Mouse (Mus musculus): Measurements from ENCODE around the gene Ltb. TPM values are rescaled to one million over a fixed set of nuclear protein-coding genes. Genes with fewer than 3 reads are reported as not detected.

The Ltb gene
- polyA plus RNA-seq (2015; fragmentation: Illumina TruSeq; extraction: RNeasy Lipid Tissue Mini Kit (QIAGEN cat#74804); ENCODE audit: insufficient read depth, low replicate concordance) = 99.6 TPM

DNA sequence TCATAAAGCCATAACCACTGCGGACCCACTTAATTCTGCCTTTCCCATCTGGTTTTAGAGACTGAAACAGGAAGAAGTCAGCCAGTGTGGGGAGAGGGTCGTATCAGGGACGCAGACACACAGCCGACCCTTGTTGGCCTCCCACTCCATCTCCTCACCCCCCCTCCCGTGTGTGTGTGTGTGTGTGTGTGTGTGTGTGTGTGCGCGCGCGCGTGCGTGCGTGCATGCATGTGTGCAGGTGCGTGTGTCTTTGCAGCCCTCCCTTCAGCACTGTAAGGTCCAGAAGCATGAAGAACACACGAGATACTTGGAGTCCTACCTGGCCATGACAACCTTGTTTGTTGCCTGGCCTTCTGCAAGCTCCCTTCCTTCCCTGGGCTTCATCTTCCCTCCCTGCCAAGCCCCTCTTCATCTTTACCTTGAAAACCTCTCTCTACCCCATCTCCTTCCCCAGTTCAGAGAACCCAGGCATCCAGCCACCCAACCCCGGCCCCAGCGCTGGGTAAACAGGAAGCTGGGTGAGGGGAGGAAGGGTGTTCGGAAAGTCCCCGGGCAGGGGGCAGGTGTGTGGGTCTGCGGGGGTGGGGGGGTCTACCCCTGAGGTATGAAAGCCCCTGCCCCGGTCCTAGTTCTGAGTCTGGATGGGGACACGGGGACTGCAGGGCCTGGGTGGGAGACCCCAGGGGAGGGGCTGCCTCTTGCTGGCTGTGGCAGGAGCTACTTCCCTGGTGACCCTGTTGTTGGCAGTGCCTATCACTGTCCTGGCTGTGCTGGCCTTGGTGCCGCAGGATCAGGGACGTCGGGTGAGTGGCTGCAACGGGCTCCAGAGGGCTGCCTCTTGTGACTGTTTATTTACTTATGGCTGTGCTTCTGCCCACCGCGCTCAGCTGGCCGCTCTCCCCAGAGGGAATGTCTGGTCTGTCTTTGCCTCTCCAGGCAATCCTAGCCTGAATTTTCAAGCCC lies at the start of gene Ltb:
Gene Ltb, plus strand, starts transcription at position 559 of the 963 bp plus-strand sequence.

DNA sequence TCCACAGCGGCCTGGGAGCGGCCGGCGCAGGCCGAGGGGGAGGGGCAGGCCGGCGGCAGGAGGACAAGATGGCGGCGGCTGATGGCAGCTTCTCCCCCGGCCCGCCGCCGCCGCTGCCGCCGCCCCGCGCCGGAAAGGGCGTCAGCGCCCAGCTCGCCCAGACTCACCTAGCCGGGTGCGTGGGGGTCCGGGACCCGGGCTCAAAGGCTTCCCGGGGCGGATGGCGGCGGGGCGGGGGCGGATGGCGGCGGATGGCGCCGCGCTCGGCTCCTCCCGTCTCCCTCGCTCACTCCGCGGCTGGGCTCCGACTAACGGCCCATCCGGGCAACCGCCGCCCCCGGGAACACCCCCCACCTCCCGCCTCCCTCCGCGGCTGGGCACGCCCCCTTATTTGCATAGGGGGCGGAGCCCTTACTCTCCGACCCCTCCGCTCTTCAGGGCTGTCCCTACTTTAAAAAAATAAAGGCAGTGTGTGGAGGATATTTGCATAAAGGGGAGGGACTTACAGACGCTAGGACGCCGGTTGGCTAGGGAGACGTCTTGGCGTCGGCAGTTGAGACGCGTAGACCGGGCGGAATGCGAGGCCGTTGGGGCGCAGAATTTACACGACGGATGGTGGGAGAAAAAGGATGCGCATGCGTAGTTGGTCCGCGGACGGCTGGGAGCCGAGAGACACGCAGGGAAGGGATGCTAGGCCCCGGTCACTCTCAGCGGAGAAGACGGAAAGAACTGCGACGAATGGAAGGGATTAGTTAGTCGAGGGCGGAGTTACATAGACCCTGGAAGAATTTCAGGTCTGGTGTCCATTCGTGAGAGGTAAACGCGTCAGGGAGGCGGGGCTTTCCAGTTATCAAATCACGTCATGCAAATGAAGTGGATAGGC lies 29.4 kb upstream of the Ltb start, which contains the start of gene Prrc2a:
Gene Prrc2a, minus strand, starts transcription at position 330 of the 883 bp plus-strand sequence.

DNA sequence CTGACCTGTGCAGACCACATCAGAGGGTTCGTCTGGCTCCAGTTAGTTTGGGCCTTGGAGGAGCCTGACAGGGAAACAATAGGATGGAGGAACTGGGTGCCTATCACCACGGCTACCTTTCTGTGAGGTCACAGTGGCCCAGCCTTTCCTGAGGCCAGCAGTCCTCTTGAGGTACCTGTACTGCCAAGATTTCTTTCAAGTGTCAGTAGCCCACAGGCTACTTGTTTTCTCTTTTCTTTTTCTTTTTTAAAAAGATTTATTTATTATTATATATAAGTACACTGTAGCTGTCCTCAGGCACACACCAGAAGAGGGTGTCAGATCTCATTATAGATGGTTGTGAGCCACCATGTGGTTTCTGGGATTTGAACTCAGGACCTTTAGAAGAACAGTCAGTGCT lies 18.3 kb upstream of the Ltb start, which contains the start of gene Aif1:
Gene Aif1, minus strand, starts transcription at position 101 of the 400 bp plus-strand sequence.

DNA sequence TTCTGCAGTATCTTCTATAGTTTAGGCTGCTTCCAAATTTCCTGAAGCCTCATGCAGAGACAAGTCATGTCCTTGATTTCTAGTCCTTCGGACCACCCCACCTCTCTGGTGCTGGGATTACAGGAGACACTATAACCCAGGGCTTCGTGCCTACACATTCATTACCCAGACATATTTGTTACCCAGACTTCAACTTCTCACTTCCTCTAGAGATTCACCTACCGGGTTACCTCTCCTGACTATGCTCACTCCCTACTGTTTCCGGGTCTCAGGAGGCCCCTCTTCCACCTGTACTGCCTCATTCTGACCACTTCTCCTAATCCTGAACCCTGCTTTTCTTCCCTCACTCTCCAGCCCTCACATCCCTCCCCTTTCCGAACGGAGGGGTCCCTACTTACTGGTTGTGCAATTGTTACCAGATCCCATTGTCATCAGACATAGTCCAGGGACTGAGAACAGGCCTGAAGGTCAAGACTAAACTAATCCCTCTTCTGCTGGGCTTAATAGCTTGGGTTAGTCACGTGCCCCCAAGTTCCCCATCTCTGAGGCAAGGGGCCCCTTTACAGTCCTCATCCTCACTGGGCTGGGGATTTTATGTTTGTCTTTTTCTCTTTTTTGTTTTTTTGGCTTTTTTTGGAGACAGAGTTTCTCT lies 6.2 kb upstream of the Ltb start, which contains the start of gene Lst1:
Gene Lst1, minus strand, starts transcription at position 481 of the 652 bp plus-strand sequence.

DNA sequence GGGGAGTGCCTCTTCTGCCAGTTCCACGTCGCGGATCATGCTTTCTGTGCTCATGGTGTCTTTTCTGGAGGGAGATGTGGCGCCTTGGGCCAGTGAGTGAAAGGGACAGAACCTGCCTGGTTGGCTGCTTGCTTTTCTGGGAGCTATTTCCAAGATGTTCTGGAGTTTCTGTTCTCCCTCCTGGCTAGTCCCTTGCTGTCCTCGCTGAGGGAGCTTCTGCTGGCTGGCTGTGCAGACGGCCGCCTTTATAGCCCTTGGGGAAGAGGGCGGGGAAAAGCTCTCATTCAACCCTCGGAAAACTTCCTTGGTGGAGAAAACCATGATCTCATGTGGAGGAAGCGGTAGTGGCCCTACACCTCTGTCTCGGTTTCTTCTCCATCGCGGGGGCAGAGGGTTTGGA lies 7.5 kb downstream of the Ltb start, which contains the start of gene Tnf:
Gene Tnf, minus strand, starts transcription at position 221 of the 400 bp plus-strand sequence.

DNA sequence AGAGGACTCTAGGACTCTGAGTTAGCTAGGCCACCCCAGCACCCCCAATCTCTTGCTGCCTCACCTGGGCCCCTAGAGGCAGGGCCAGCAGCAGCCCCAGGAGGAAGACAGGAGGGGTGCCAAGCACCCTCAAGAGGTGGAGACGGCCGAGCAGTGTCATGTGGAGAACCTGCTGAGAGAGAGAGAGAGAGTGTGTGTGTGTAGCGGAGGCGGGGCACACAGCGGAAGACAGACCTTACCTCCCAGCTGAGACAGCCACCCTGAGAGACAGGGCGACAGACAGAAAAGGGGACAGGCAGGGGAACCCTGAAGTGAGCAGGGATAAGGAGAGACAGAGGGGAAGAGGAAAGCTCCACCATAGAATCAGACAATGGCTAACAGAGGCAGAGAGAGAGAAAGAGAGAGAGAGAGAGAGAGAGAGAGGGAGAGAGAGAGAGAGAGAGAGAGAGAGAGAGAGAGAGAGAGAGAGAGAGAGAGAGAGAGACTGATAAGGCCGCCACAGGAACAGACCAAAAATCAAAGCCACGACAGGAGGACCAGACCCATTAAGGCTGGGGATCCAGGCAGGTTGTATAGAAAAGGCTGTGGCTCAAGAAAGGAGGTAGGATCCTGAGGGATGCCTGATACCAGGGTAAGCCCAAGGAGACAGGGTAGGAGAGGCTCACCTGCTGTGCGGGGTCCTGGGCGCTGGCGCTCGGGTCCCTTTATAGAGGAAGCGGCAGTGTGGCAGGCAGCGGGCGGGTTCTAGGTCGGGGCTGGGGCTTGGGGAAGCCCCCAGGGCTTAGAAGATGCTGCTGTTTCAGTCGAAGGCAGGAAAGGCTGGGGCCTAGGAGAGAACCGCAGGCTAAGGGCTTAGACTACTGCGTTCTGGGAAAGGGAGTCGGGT lies 10.5 kb downstream of the Ltb start, which contains the start of gene Lta:
Gene Lta, minus strand, starts transcription at position 858 of the 886 bp plus-strand sequence.

DNA sequence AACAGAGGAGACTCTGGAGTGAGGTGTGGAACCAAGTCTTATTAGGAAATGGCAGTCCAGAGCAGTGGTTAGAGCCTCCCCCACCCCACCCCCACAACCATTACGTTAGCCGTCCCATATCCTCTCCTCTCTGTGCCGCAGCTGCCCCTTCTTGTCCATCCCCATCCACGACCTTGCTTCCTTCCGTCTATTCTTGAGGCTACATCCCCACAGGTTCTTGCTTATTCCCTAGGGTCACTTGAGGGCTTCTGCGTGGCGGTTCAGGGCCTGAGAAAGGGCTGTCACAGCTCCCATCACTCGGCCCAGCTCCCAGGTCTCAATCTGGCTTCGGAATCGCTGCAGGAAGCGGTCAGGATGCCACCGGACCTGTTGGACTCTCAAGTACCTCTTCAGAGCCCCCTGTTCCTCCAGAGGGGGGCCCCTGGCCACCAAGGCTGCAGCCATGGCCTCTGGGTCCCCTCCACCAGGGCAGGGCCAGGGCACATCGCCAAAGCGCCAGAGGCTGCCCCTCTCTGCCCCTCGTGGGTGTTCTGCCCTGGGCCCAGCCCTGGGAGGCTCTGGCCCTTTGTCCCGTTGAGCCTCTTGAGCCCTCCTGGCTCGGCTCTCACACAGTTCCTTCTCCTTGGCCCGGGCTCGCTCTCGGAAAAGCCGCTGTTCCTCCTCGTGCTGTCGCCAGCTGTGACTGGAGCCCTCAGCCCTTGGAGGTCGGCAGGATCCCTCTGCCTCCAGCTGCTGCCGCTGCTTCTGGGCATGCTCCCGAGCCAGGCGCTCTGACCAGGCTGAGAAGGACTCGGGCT lies 26.1 kb downstream of the Ltb start, which contains the start of gene Gm16181:
Gene Gm16181, plus strand, starts transcription at position 679 of the 797 bp plus-strand sequence.

DNA sequence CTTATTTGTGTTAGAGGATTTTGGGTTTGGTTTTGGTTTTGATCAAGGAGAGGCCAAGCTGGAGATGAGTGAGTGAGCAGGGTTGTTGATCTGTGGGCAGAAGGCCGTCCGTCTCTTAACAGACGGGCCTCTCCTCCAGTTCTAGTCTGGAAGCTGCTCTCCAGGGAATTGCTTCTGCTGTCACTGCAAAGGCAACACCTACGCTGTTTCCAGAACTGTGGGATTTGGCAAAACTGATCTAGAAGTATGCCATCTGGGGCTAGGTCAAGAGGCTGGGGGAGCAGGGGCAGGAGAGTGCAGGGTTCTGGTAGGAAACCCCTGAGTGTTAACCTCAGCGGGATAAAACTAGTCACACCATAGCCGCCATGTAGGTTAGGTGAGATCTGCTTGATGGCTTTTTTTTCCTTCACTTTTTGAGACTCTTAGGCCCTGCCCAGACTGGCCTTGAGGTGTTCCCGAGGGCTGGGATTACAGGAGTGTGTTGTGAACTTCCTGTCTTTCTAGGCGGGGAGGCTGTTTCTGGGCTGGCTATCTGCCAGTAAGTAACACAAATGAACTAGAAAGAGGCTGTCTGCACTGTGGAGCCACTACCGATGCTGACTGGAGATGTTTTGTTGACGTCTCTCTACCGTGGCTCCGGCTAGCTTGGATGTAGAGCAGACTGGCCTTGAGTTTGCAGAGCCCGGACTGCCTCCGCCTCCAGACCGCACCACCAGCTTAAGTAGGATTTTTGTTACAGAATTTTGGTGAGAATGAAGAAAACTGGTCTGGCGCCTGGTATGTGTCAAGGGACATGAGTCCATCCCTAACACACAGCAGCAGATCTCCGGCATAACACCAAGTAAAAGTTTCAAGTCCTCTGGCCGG lies 39.1 kb downstream of the Ltb start, which contains the start of gene Atp6v1g2:
Gene Atp6v1g2, plus strand, starts transcription at position 547 of the 867 bp plus-strand sequence.

DNA sequence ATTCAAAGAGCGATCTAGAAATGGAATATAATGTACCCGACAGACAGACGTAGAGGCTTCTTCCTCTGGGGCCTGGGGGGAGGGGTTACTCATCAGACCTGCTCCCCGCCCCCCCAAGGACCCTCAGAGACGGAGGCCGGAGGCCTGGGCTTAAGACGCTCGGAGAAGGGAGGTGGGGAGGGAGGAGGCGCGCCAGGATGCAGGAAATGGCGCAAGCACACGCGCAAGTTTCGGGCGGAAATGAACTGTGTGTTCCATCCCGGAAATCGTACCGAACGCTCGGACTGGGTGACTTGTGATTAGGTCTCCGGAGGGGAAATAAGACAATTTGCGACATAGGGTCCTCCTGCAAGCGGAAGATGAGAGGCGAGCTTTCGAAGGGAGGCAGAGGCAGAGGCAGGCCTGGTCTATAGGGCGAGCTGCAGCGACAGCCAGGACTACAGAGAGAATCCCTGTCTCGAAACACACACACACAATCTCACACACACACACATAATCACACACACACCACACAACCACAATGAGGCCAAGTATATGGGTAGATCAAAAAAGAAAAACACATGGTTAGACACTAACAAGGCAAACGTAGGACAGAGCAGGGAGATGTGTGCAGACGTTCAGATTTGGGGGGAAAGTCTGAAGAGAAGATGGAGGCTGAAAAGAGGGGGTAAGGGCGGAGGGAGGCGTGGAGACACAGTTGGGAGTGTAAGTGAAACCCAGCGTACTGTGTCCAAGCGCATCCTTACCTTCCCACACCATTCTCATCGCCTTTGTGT lies 41.6 kb downstream of the Ltb start, which contains the start of gene Nfkbil1:
Gene Nfkbil1, minus strand, starts transcription at position 179 of the 776 bp plus-strand sequence.

DNA sequence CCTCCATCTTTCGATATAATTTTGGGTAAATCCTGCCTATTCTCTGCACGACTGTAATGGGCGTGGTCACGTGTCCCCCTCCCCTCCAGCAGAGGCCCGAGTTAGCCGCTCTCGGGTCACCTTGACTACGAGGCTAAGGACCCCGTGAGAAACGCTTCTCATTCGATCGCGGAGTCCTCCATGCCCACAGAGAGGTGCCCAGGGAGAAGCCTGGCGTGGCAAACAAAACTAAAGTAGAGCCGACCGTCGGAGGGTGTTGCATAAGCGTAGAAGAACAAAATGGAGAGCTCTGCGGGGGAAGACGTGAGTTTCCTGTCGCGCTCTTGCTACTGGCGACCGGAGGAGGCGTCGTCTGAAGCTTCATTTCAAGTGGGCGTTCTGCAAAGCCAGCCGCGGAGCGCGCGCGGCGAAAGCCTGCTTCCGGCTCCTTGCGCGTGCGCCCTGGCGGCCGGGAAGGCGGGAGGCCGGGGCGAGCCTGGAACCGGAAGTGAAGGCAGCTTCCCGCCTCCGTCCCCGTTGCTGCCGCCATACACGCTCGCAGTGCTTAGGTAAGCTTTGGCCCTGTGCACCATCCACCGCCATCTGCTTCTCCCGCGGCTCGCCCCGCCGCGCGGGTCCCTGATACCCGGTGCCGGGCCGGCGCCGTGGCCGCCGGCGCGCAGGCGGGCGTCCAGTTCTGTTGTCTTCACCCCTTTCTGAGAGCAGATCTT lies 47.2 kb downstream of the Ltb start, which contains the start of gene Ddx39b:
Gene Ddx39b, plus strand, starts transcription at position 442 of the 710 bp plus-strand sequence.

Other genes starting within 250 kb of the Ltb start
- gene Hspa1b, start 235.2 kb upstream of the Ltb start, polyA plus RNA-seq (2015; fragmentation: Illumina TruSeq; extraction: RNeasy Lipid Tissue Mini Kit (QIAGEN cat#74804); ENCODE audit: insufficient read depth, low replicate concordance) = 1.2 TPM
- gene Gm20481, start 224.5 kb upstream of the Ltb start, polyA plus RNA-seq (2015; fragmentation: Illumina TruSeq; extraction: RNeasy Lipid Tissue Mini Kit (QIAGEN cat#74804); ENCODE audit: insufficient read depth, low replicate concordance) = not detected
- 0.52 TPM for gene Hspa1a, start 222.3 kb upstream of the Ltb start, polyA plus RNA-seq (2015; fragmentation: Illumina TruSeq; extraction: RNeasy Lipid Tissue Mini Kit (QIAGEN cat#74804); ENCODE audit: insufficient read depth, low replicate concordance)
- not detected for gene Hspa1l, start 221.7 kb upstream of the Ltb start, polyA plus RNA-seq (2015; fragmentation: Illumina TruSeq; extraction: RNeasy Lipid Tissue Mini Kit (QIAGEN cat#74804); ENCODE audit: insufficient read depth, low replicate concordance)
- 45.5 TPM for gene Lsm2, start 212.6 kb upstream of the Ltb start, polyA plus RNA-seq (2015; fragmentation: Illumina TruSeq; extraction: RNeasy Lipid Tissue Mini Kit (QIAGEN cat#74804); ENCODE audit: insufficient read depth, low replicate concordance)
- gene Vars, start 193.5 kb upstream of the Ltb start, polyA plus RNA-seq (2015; fragmentation: Illumina TruSeq; extraction: RNeasy Lipid Tissue Mini Kit (QIAGEN cat#74804); ENCODE audit: insufficient read depth, low replicate concordance) = 100 TPM
- gene Vwa7, start 177.9 kb upstream of the Ltb start, polyA plus RNA-seq (2015; fragmentation: Illumina TruSeq; extraction: RNeasy Lipid Tissue Mini Kit (QIAGEN cat#74804); ENCODE audit: insufficient read depth, low replicate concordance) = 0.54 TPM
- 2.6 TPM for gene Sapcd1, start 166.4 kb upstream of the Ltb start, polyA plus RNA-seq (2015; fragmentation: Illumina TruSeq; extraction: RNeasy Lipid Tissue Mini Kit (QIAGEN cat#74804); ENCODE audit: insufficient read depth, low replicate concordance)
- 6.1 TPM for gene Msh5, start 147.7 kb upstream of the Ltb start, polyA plus RNA-seq (2015; fragmentation: Illumina TruSeq; extraction: RNeasy Lipid Tissue Mini Kit (QIAGEN cat#74804); ENCODE audit: insufficient read depth, low replicate concordance)
- 228 TPM for gene Clic1, start 144.5 kb upstream of the Ltb start, polyA plus RNA-seq (2015; fragmentation: Illumina TruSeq; extraction: RNeasy Lipid Tissue Mini Kit (QIAGEN cat#74804); ENCODE audit: insufficient read depth, low replicate concordance)
- gene Ddah2, start 135.4 kb upstream of the Ltb start, polyA plus RNA-seq (2015; fragmentation: Illumina TruSeq; extraction: RNeasy Lipid Tissue Mini Kit (QIAGEN cat#74804); ENCODE audit: insufficient read depth, low replicate concordance) = 3.2 TPM
- 0.26 TPM for gene Ly6g6c, start 129.1 kb upstream of the Ltb start, polyA plus RNA-seq (2015; fragmentation: Illumina TruSeq; extraction: RNeasy Lipid Tissue Mini Kit (QIAGEN cat#74804); ENCODE audit: insufficient read depth, low replicate concordance)
- gene Mpig6b, start 128.3 kb upstream of the Ltb start, polyA plus RNA-seq (2015; fragmentation: Illumina TruSeq; extraction: RNeasy Lipid Tissue Mini Kit (QIAGEN cat#74804); ENCODE audit: insufficient read depth, low replicate concordance) = 2.5 TPM
- gene Ly6g6e, start 117.5 kb upstream of the Ltb start, polyA plus RNA-seq (2015; fragmentation: Illumina TruSeq; extraction: RNeasy Lipid Tissue Mini Kit (QIAGEN cat#74804); ENCODE audit: insufficient read depth, low replicate concordance) = not detected
- not detected for gene Ly6g6d, start 116.4 kb upstream of the Ltb start, polyA plus RNA-seq (2015; fragmentation: Illumina TruSeq; extraction: RNeasy Lipid Tissue Mini Kit (QIAGEN cat#74804); ENCODE audit: insufficient read depth, low replicate concordance)
- 0.93 TPM for gene Ly6g6f, start 108.8 kb upstream of the Ltb start, polyA plus RNA-seq (2015; fragmentation: Illumina TruSeq; extraction: RNeasy Lipid Tissue Mini Kit (QIAGEN cat#74804); ENCODE audit: insufficient read depth, low replicate concordance)
- gene Abhd16a, start 105.2 kb upstream of the Ltb start, polyA plus RNA-seq (2015; fragmentation: Illumina TruSeq; extraction: RNeasy Lipid Tissue Mini Kit (QIAGEN cat#74804); ENCODE audit: insufficient read depth, low replicate concordance) = 19.7 TPM
- gene Ly6g5c, start 86.2 kb upstream of the Ltb start, polyA plus RNA-seq (2015; fragmentation: Illumina TruSeq; extraction: RNeasy Lipid Tissue Mini Kit (QIAGEN cat#74804); ENCODE audit: insufficient read depth, low replicate concordance) = not detected
- 1.6 TPM for gene Ly6g5b, start 79.0 kb upstream of the Ltb start, polyA plus RNA-seq (2015; fragmentation: Illumina TruSeq; extraction: RNeasy Lipid Tissue Mini Kit (QIAGEN cat#74804); ENCODE audit: insufficient read depth, low replicate concordance)
- 24.2 TPM for gene Gpank1, start 73.0 kb upstream of the Ltb start, polyA plus RNA-seq (2015; fragmentation: Illumina TruSeq; extraction: RNeasy Lipid Tissue Mini Kit (QIAGEN cat#74804); ENCODE audit: insufficient read depth, low replicate concordance)
- 133 TPM for gene Csnk2b, start 72.4 kb upstream of the Ltb start, polyA plus RNA-seq (2015; fragmentation: Illumina TruSeq; extraction: RNeasy Lipid Tissue Mini Kit (QIAGEN cat#74804); ENCODE audit: insufficient read depth, low replicate concordance)
- gene D17H6S53E, start 68.1 kb upstream of the Ltb start, polyA plus RNA-seq (2015; fragmentation: Illumina TruSeq; extraction: RNeasy Lipid Tissue Mini Kit (QIAGEN cat#74804); ENCODE audit: insufficient read depth, low replicate concordance) = 15.5 TPM
- 0.33 TPM for gene Apom, start 62.4 kb upstream of the Ltb start, polyA plus RNA-seq (2015; fragmentation: Illumina TruSeq; extraction: RNeasy Lipid Tissue Mini Kit (QIAGEN cat#74804); ENCODE audit: insufficient read depth, low replicate concordance)
- gene Bag6, start 59.3 kb upstream of the Ltb start, polyA plus RNA-seq (2015; fragmentation: Illumina TruSeq; extraction: RNeasy Lipid Tissue Mini Kit (QIAGEN cat#74804); ENCODE audit: insufficient read depth, low replicate concordance) = 69.9 TPM
- gene Prrc2a, start 29.5 kb upstream of the Ltb start, polyA plus RNA-seq (2015; fragmentation: Illumina TruSeq; extraction: RNeasy Lipid Tissue Mini Kit (QIAGEN cat#74804); ENCODE audit: insufficient read depth, low replicate concordance) = 58.2 TPM
- 157 TPM for gene Aif1, start 18.4 kb upstream of the Ltb start, polyA plus RNA-seq (2015; fragmentation: Illumina TruSeq; extraction: RNeasy Lipid Tissue Mini Kit (QIAGEN cat#74804); ENCODE audit: insufficient read depth, low replicate concordance)
- gene Lst1, start 6.0 kb upstream of the Ltb start, polyA plus RNA-seq (2015; fragmentation: Illumina TruSeq; extraction: RNeasy Lipid Tissue Mini Kit (QIAGEN cat#74804); ENCODE audit: insufficient read depth, low replicate concordance) = 139 TPM
- 15.3 TPM for gene Tnf, start 7.6 kb downstream of the Ltb start, polyA plus RNA-seq (2015; fragmentation: Illumina TruSeq; extraction: RNeasy Lipid Tissue Mini Kit (QIAGEN cat#74804); ENCODE audit: insufficient read depth, low replicate concordance)
- 24.3 TPM for gene Lta, start 10.9 kb downstream of the Ltb start, polyA plus RNA-seq (2015; fragmentation: Illumina TruSeq; extraction: RNeasy Lipid Tissue Mini Kit (QIAGEN cat#74804); ENCODE audit: insufficient read depth, low replicate concordance)
- gene Gm16181, start 26.4 kb downstream of the Ltb start, polyA plus RNA-seq (2015; fragmentation: Illumina TruSeq; extraction: RNeasy Lipid Tissue Mini Kit (QIAGEN cat#74804); ENCODE audit: insufficient read depth, low replicate concordance) = 0.72 TPM
- 14.4 TPM for gene Atp6v1g2, start 39.2 kb downstream of the Ltb start, polyA plus RNA-seq (2015; fragmentation: Illumina TruSeq; extraction: RNeasy Lipid Tissue Mini Kit (QIAGEN cat#74804); ENCODE audit: insufficient read depth, low replicate concordance)
- 3.1 TPM for gene Nfkbil1, start 41.4 kb downstream of the Ltb start, polyA plus RNA-seq (2015; fragmentation: Illumina TruSeq; extraction: RNeasy Lipid Tissue Mini Kit (QIAGEN cat#74804); ENCODE audit: insufficient read depth, low replicate concordance)
- 220 TPM for gene Ddx39b, start 47.3 kb downstream of the Ltb start, polyA plus RNA-seq (2015; fragmentation: Illumina TruSeq; extraction: RNeasy Lipid Tissue Mini Kit (QIAGEN cat#74804); ENCODE audit: insufficient read depth, low replicate concordance)
- 1,132 TPM for gene H2-D1, start 68.3 kb downstream of the Ltb start, polyA plus RNA-seq (2015; fragmentation: Illumina TruSeq; extraction: RNeasy Lipid Tissue Mini Kit (QIAGEN cat#74804); ENCODE audit: insufficient read depth, low replicate concordance)
- not detected for gene H2-Q1, start 126.0 kb downstream of the Ltb start, polyA plus RNA-seq (2015; fragmentation: Illumina TruSeq; extraction: RNeasy Lipid Tissue Mini Kit (QIAGEN cat#74804); ENCODE audit: insufficient read depth, low replicate concordance)
- 0.76 TPM for gene H2-Q2, start 147.8 kb downstream of the Ltb start, polyA plus RNA-seq (2015; fragmentation: Illumina TruSeq; extraction: RNeasy Lipid Tissue Mini Kit (QIAGEN cat#74804); ENCODE audit: insufficient read depth, low replicate concordance)
- 233 TPM for gene H2-Q4, start 185.2 kb downstream of the Ltb start, polyA plus RNA-seq (2015; fragmentation: Illumina TruSeq; extraction: RNeasy Lipid Tissue Mini Kit (QIAGEN cat#74804); ENCODE audit: insufficient read depth, low replicate concordance)
- gene H2-Q6, start 230.4 kb downstream of the Ltb start, polyA plus RNA-seq (2015; fragmentation: Illumina TruSeq; extraction: RNeasy Lipid Tissue Mini Kit (QIAGEN cat#74804); ENCODE audit: insufficient read depth, low replicate concordance) = 354 TPM
- gene H2-Q7, start 244.7 kb downstream of the Ltb start, polyA plus RNA-seq (2015; fragmentation: Illumina TruSeq; extraction: RNeasy Lipid Tissue Mini Kit (QIAGEN cat#74804); ENCODE audit: insufficient read depth, low replicate concordance) = 333 TPM